Mouse (Mus musculus) mesoderm, embryonic 11.5 days (tissue): ENCODE data around the gene Sema7a.

ENCODE experiments used
- DNase-seq: peaks from one replicate; pipeline ENCODE4 v3.0.0-alpha.2; 2012; ENCODE audit warnings: low read depth, low spot score

The Sema7a gene

GRCm38 (mm10) chr9:57959886-57960866 lies 20.3 kb downstream of the Sema7a start:
- DNase-seq = no peak

- no peak for DNase-seq
Observed at GRCm38 (mm10) chr9:57961226-57961625, 21.3 kb downstream of the Sema7a start.

- DNase-seq = no peak
Observed at GRCm38 (mm10) chr9:57961863-57962778, 22.2 kb downstream of the Sema7a start.

- no peak for DNase-seq
Observed at GRCm38 (mm10) chr9:57963249-57963997, 23.5 kb downstream of the Sema7a start.

GRCm38 (mm10) chr9:57963998-57964395 lies 24.1 kb downstream of the Sema7a start:
- no peak for DNase-seq

- DNase-seq = no peak
Observed at GRCm38 (mm10) chr9:57964528-57965250, 24.8 kb downstream of the Sema7a start.

GRCm38 (mm10) chr9:57965281-57966185 lies 25.6 kb downstream of the Sema7a start:
- no peak for DNase-seq

- DNase-seq = no peak
Observed at GRCm38 (mm10) chr9:57967237-57967960, 27.5 kb downstream of the Sema7a start.

GRCm38 (mm10) chr9:57968166-57968771 lies 28.4 kb downstream of the Sema7a start:
- DNase-seq = no peak

GRCm38 (mm10) chr9:57968783-57969542 lies 29.1 kb downstream of the Sema7a start:
- no peak for DNase-seq

GRCm38 (mm10) chr9:57969736-57970495 lies 30.0 kb downstream of the Sema7a start:
- DNase-seq = peak; percentile 28

GRCm38 (mm10) chr9:57971413-57971812 lies 31.5 kb downstream of the Sema7a start:
- DNase-seq = no peak

- no peak for DNase-seq
Observed at GRCm38 (mm10) chr9:57972141-57972591, 32.3 kb downstream of the Sema7a start.

GRCm38 (mm10) chr9:57972776-57973439 lies 33.0 kb downstream of the Sema7a start:
- DNase-seq = no peak

GRCm38 (mm10) chr9:57973440-57974066 lies 33.6 kb downstream of the Sema7a start:
- no peak for DNase-seq

- DNase-seq = no peak
Observed at GRCm38 (mm10) chr9:57974221-57974620, 34.3 kb downstream of the Sema7a start.
